Mouse (Mus musculus) intestine, embryonic 15.5 days (tissue): Measurements from ENCODE around the gene Glis2. TPM values are rescaled to one million over a fixed set of nuclear protein-coding genes. Genes with fewer than 3 reads are reported as not detected.

Experiments used
- ATAC-seq: fragments of 200-750 bp; cut with Nextera tagmentation; 2 replicates; pipeline ENCODE4 v1.8.0; 2017; ENCODE audit warnings: moderate TSS enrichment, moderate library complexity
- H3K27ac ChIP-seq: fragments of 300-500 bp; sonication (generic); 2 replicates; pipeline ENCODE4 v1.5.1; 2015; ENCODE audit warnings: mild to moderate bottlenecking, inconsistent platforms
- H3K27me3 ChIP-seq: fragments of 300-500 bp; sonication (generic); replicated peaks from 2 replicates; pipeline ENCODE4 v1.6.1; 2015; ENCODE audit warnings: inconsistent platforms
- H3K36me3 ChIP-seq: fragments of 300-500 bp; sonication (generic); 2 replicates; pipeline ENCODE4 v1.6.1; 2015; ENCODE audit warnings: inconsistent platforms
- H3K4me1 ChIP-seq: fragments of 300-500 bp; sonication (generic); replicated peaks from 2 replicates; pipeline ENCODE4 v1.6.1; 2015; ENCODE audit warnings: inconsistent platforms
- H3K4me2 ChIP-seq: fragments of 300-500 bp; sonication (generic); replicated peaks from 2 replicates; pipeline ENCODE4 v1.6.1; 2015; ENCODE audit warnings: mild to moderate bottlenecking, inconsistent platforms
- H3K4me3 ChIP-seq: fragments of 300-500 bp; sonication (generic); replicated peaks from 2 replicates; pipeline ENCODE4 v1.5.1; 2015; ENCODE audit warnings: inconsistent platforms
- H3K9ac ChIP-seq: fragments of 300-500 bp; sonication (generic); 2 replicates; pipeline ENCODE4 v1.6.1; 2015; ENCODE audit warnings: inconsistent platforms
- H3K9me3 ChIP-seq: fragments of 300-500 bp; sonication (generic); 2 replicates; pipeline ENCODE4 v1.6.1; 2016; ENCODE audit warnings: inconsistent platforms
- WGBS: fragments of 180-500 bp; shearing (Covaris S2); methylation state at CpG from one replicate; pipeline ENCODE4 v1.1.7; 2015; 5-methylcytosine and 5-hydroxymethylcytosine counted together
- polyA plus RNA-seq: library from polyadenylated mRNA; unstranded; fragments of >200 nt; fragmentation: Nextera tagmentation; extraction: Ambion mirVana; gene quantifications from 2 replicates; pipeline ENCODE4 v1.2.1, GENCODE M21; 2015

Gene Glis2
- polyA plus RNA-seq, 1 experiment from 2014 or later: 23.5 TPM

- no peak overlapping the region for H3K27ac ChIP-seq
- H3K4me2 ChIP-seq: no peak overlapping the region
- no peak for ATAC-seq
- H3K4me1 ChIP-seq: peaks cover 52% of the 10 kb centered on the region
- peaks cover 22% of the 10 kb centered on the region for H3K36me3 ChIP-seq
- H3K9me3 ChIP-seq: no peaks in the 10 kb centered on the region
- WGBS: 77% methylated on average over 19 of the region's 19 CpGs
- no peaks in the 10 kb centered on the region for H3K27me3 ChIP-seq
- no peak overlapping the region for H3K9ac ChIP-seq
- no peak overlapping the region for H3K4me3 ChIP-seq
These were observed 14.1 kb downstream of the Glis2 start for GRCm38 (mm10) chr16:4608532-4609059.

GRCm38 (mm10) chr16:4611193-4611592, 16.7 kb downstream of the Glis2 start:
- H3K4me2 ChIP-seq: no peak overlapping the region
- H3K9ac ChIP-seq: no peak overlapping the region
- no peaks in the 10 kb centered on the region for H3K9me3 ChIP-seq
- peaks cover 38% of the 10 kb centered on the region for H3K36me3 ChIP-seq
- 96% methylated on average over 5 of the region's 5 CpGs for WGBS
- no peak for ATAC-seq
- no peak overlapping the region for H3K27ac ChIP-seq
- no peaks in the 10 kb centered on the region for H3K27me3 ChIP-seq
- peaks cover 26% of the 10 kb centered on the region for H3K4me1 ChIP-seq
- no peak overlapping the region for H3K4me3 ChIP-seq

DNA sequence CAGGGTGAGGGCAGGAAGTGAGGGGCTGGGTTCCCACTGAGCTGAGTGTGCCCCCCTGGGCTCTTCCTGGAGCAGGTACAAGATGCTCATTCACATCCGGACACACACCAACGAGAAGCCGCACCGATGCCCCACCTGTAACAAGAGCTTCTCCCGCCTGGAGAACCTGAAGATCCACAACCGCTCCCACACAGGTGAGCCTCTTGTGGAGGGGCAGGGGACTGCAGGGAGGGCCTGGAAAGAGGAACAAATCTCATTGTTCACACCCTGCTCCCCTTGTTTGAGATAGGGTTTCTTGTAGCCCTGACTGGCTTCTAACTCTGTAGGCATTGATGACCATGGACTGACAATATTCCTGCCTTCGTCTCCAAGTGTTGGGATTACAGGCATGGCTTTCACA, 17.2 kb downstream of the Glis2 start:
- WGBS: 92% methylated on average over 7 of the region's 7 CpGs
- H3K4me1 ChIP-seq: peaks cover 21% of the 10 kb centered on the region
- H3K9me3 ChIP-seq: no peaks in the 10 kb centered on the region
- peaks cover 38% of the 10 kb centered on the region for H3K36me3 ChIP-seq
- ATAC-seq: no peak
- no peak overlapping the region for H3K4me3 ChIP-seq
- H3K9ac ChIP-seq: no peak overlapping the region
- no peaks in the 10 kb centered on the region for H3K27me3 ChIP-seq
- no peak overlapping the region for H3K27ac ChIP-seq
- H3K4me2 ChIP-seq: no peak overlapping the region

- no peaks in the 10 kb centered on the region for H3K9me3 ChIP-seq
- no peak overlapping the region for H3K9ac ChIP-seq
- peaks cover 38% of the 10 kb centered on the region for H3K36me3 ChIP-seq
- no peak for ATAC-seq
- peaks cover under 1% of the 10 kb centered on the region for H3K4me1 ChIP-seq
- no peak overlapping the region for H3K27ac ChIP-seq
- H3K27me3 ChIP-seq: no peaks in the 10 kb centered on the region
- H3K4me3 ChIP-seq: no peak overlapping the region
- no peak overlapping the region for H3K4me2 ChIP-seq
- WGBS: 92% methylated on average over 9 of the region's 9 CpGs
These were observed 19.2 kb downstream of the Glis2 start for GRCm38 (mm10) chr16:4613736-4614135.

DNA sequence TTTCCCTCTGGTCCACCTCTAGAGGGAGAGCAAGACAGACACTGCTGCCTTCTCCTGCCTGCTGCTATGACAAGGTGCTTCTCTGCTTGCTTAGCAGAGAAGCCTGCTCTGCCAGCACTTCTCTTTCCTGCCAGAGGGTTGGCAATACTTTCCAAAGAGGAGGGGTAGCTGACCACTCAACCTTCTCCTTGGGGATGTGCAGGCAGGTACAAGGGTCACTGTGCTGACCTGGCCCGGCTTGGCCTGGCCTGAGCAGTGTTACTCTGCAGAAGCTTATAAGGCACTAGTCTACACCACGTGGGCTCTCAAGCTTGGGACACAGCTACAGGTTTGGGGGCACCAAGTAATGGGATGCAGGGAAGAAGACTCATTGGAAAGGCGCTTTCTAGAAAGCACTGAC, 20.1 kb downstream of the Glis2 start:
- Histone ChIP-seq H3K4me3 (no peak overlapping the region), H3K27me3 (no peaks in the 10 kb centered on the region), H3K9me3 (no peaks in the 10 kb centered on the region), H3K9ac (no peak overlapping the region), H3K4me1 (no peaks in the 10 kb centered on the region), H3K27ac (no peak overlapping the region), H3K4me2 (no peak overlapping the region), H3K36me3 (peaks cover 38% of the 10 kb centered on the region)
- 85% methylated on average over 3 of the region's 3 CpGs for WGBS
- ATAC-seq: no peak

DNA sequence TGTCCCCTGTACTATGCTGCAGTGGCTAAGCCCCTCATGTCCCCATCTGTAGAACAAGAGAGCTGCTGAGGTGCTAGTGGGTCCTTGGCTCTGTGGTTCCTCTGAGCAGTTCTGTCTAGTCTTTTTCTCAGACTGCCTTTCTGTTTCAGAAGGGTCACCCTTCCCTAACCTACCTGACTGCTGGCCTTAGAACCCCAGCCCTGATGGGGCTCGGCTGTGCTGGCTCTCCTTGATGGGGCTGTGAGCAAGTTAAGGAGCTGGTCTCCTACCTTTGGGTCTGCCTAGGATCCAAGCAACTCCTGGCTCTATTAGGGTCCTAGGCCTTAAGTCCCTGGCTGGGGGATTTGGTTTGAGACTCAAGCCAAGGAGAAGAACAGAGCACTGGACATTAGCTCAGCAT, 20.8 kb downstream of the Glis2 start:
- no peak overlapping the region for H3K4me2 ChIP-seq
- no peak overlapping the region for H3K27ac ChIP-seq
- no peak for ATAC-seq
- no peaks in the 10 kb centered on the region for H3K9me3 ChIP-seq
- H3K9ac ChIP-seq: no peak overlapping the region
- H3K4me3 ChIP-seq: no peak overlapping the region
- WGBS: 58% methylated on average over 1 of the region's 1 CpGs
- H3K4me1 ChIP-seq: no peaks in the 10 kb centered on the region
- peaks cover 38% of the 10 kb centered on the region for H3K36me3 ChIP-seq
- H3K27me3 ChIP-seq: no peaks in the 10 kb centered on the region

DNA sequence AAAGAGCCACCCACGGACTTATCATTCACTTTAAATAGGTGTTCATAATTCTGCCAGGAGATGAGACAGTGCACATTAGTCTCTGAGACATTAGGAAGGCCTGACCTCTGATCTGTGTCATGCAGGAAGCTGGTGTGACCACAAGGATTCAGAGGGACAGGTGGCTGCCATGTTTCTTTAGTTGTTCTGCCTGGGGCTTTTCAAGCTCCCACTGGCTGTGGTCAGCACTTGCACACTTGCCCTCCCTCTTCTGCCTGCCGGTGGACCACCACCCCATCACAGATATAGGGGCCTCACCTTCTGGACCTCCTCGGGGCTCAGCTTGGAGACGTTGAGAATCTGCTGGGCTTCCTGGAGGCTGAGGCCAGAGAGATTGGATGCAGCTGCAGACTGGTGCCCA, 22.3 kb downstream of the Glis2 start:
- 0 out of 2 replicates have a peak overlapping the region, but pooled peaks have one; percentile 17 for H3K27ac ChIP-seq
- H3K9me3 ChIP-seq: no peaks in the 10 kb centered on the region
- no peak for ATAC-seq
- peaks cover 26% of the 10 kb centered on the region for H3K36me3 ChIP-seq
- H3K4me2 ChIP-seq: no peak overlapping the region
- WGBS: 83% methylated on average over 4 of the region's 4 CpGs
- H3K27me3 ChIP-seq: no peaks in the 10 kb centered on the region
- no peak overlapping the region for H3K9ac ChIP-seq
- no peak overlapping the region for H3K4me3 ChIP-seq
- no peaks in the 10 kb centered on the region for H3K4me1 ChIP-seq

DNA sequence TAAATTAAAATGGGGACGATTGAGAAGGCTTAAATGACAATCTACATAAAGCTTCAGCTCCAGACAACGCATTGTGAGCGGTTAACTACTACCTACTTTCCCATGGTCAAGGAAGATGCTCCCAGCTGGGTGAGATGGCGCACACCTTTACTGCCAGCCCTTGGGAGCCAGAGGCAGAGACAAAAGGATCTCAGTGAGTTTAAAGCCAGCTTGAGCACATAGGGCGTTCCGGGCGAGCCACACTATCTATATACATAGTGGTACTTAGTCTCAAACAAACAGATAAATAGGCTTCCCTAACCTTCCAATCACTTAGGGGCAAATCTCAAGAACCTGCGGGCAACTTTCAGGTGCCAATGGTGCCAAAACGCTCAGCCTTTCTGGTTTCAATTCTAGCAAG, 29.6 kb downstream of the Glis2 start:
- 14% methylated on average over 9 of the region's 9 CpGs for WGBS
- peak; percentile 23 for ATAC-seq
- Histone ChIP-seq H3K27me3 (no peaks in the 10 kb centered on the region), H3K27ac (peak overlapping the region; percentile 82), H3K9ac (peak overlapping the region; percentile 68), H3K36me3 (peaks cover 11% of the 10 kb centered on the region; the same call in 1 of the 2 replicates), H3K4me1 (peaks cover 11% of the 10 kb centered on the region), H3K4me2 (peak overlapping the region; percentile 76), H3K4me3 (peak overlapping the region; percentile 63), H3K9me3 (no peaks in the 10 kb centered on the region)

- peaks cover 11% of the 10 kb centered on the region; the same call in 1 of the 2 replicates for H3K36me3 ChIP-seq
- ATAC-seq: peak; percentile 95
- H3K9me3 ChIP-seq: no peaks in the 10 kb centered on the region
- H3K4me3 ChIP-seq: peak within 1 kb of the TSS; percentile 63
- no peaks in the 10 kb centered on the region for H3K27me3 ChIP-seq
- peak within 1 kb of the TSS; percentile 76 for H3K4me2 ChIP-seq
- H3K9ac ChIP-seq: peak within 1 kb of the TSS; percentile 68
- under 1% methylated on average over 56 of the region's 56 CpGs for WGBS
- peak within 1 kb of the TSS; percentile 82 for H3K27ac ChIP-seq
- H3K4me1 ChIP-seq: peaks cover 11% of the 10 kb centered on the region
These were observed 30.1 kb downstream of the Glis2 start, which contains the start of gene Pam16 for GRCm38 (mm10) chr16:4624481-4625110. Gene Pam16, minus strand, starts transcription at chr16:4624988.

GRCm38 (mm10) chr16:4627105-4627504, 32.6 kb downstream of the Glis2 start:
- Histone ChIP-seq H3K4me1 (peaks cover 15% of the 10 kb centered on the region), H3K9ac (no peak overlapping the region), H3K27ac (no peak overlapping the region), H3K27me3 (no peaks in the 10 kb centered on the region), H3K4me3 (no peak overlapping the region), H3K4me2 (no peak overlapping the region), H3K36me3 (peaks cover 11% of the 10 kb centered on the region; the same call in 1 of the 2 replicates), H3K9me3 (no peaks in the 10 kb centered on the region)
- ATAC-seq: no peak
- WGBS: 66% methylated on average over 6 of the region's 6 CpGs

DNA sequence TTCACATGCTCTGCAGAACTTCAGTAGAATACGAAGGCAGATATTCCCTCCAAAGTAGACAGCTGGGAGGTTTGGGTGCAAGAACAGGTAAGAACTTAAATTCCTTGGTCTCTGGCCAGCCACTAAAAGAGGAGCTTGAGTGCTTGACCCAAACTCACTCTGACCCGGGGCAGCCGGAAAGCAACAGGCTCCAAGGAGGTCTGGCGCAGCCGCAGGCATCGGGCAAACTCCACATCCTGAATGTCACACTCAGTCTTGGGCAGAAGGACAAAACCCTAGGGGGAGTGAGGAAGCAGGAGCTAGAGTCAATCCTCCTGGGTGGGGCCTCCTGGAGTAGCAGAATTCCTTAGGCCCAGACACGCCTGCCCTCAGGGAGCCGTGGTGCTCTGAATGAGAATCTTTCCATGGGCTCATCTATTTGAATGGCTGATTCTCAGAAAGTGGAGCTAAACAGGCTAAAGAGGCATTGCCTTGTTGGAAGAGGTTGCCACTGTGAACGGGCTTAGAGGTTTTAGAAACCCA, 34.4 kb downstream of the Glis2 start:
- H3K27me3 ChIP-seq: no peaks in the 10 kb centered on the region
- 91% methylated on average over 9 of the region's 9 CpGs for WGBS
- 0 out of 2 replicates have a peak, but pooled peaks cover 4% of the 10 kb centered on the region for H3K4me1 ChIP-seq
- no peak overlapping the region for H3K4me3 ChIP-seq
- no peak overlapping the region for H3K9ac ChIP-seq
- H3K9me3 ChIP-seq: no peaks in the 10 kb centered on the region
- H3K4me2 ChIP-seq: no peak overlapping the region
- ATAC-seq: no peak
- H3K36me3 ChIP-seq: peaks cover 17% of the 10 kb centered on the region; the same call in 1 of the 2 replicates
- no peak overlapping the region for H3K27ac ChIP-seq

DNA sequence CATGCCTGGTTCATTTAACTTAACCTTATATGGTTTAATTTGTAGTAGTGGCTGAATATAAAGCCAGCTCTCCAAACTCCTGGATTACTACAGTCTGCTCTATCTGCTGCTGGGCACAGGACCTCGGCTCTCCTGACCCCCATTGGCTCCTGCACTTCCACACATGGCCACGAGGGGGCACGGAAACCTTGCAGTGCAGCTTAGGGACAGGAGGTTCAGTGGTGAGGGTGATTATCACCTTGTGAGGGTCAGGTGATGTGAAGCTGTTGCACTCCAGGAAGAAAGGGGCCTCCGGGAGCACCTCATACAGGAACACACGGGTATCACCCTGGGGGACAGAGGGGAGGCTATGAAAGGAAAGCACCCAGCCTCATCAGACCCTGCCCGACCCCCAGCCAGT, 35.4 kb downstream of the Glis2 start:
- Histone ChIP-seq H3K27ac (no peak overlapping the region), H3K9ac (no peak overlapping the region), H3K4me3 (no peak overlapping the region), H3K27me3 (no peaks in the 10 kb centered on the region), H3K36me3 (peaks cover 17% of the 10 kb centered on the region; the same call in 1 of the 2 replicates), H3K4me2 (no peak overlapping the region), H3K9me3 (no peaks in the 10 kb centered on the region), H3K4me1 (0 out of 2 replicates have a peak, but pooled peaks cover 4% of the 10 kb centered on the region)
- peak; percentile 65 for ATAC-seq
- WGBS: 18% methylated on average over 6 of the region's 6 CpGs
